Mouse (Mus musculus) heart, embryonic 16.5 days (tissue): ENCODE measurements at regions not wholly inside any gene's neighbourhood (a gene's known extent, or its start where the extent isn't known, plus 50 kb on each side); places are given as distances from the start of the nearest gene placed in this dataset.

Experiments
- ATAC-seq: fragments of 200-750 bp; cut with Nextera tagmentation; replicated peaks from 2 replicates; pipeline ENCODE4 v1.8.0; 2017; ENCODE audit warnings: moderate number of reproducible peaks; ENCODE audit not compliant: insufficient read depth, low FRiP score; ENCODE audit errors: extremely low read depth
- H3K27ac ChIP-seq: fragments of 300-500 bp; sonication (generic); 2 replicates; pipeline ENCODE4 v1.5.1; 2014; ENCODE audit warnings: mild to moderate bottlenecking, low read length, control low read depth, moderate library complexity
- H3K27me3 ChIP-seq: fragments of 300-500 bp; sonication (generic); 2 replicates; pipeline ENCODE4 v1.6.1; 2014; ENCODE audit warnings: low read length, mixed read lengths; ENCODE audit not compliant: control insufficient read depth, insufficient read depth
- H3K36me3 ChIP-seq: fragments of 300-500 bp; sonication (generic); 2 replicates; pipeline ENCODE4 v1.6.1; 2014; ENCODE audit not compliant: control insufficient read depth, insufficient read depth
- H3K4me1 ChIP-seq: fragments of 300-500 bp; sonication (generic); 2 replicates; pipeline ENCODE4 v1.6.1; 2014; ENCODE audit warnings: low read length, mixed read lengths; ENCODE audit not compliant: control insufficient read depth, insufficient read depth
- H3K4me2 ChIP-seq: fragments of 300-500 bp; sonication (generic); 2 replicates; pipeline ENCODE4 v1.6.1; 2014; ENCODE audit warnings: low read depth, mild to moderate bottlenecking, control low read depth, low read length
- H3K4me3 ChIP-seq: fragments of 300-500 bp; sonication (generic); 2 replicates; pipeline ENCODE4 v1.5.1; 2014; ENCODE audit warnings: mild to moderate bottlenecking, control low read depth, low read length
- H3K9ac ChIP-seq: fragments of 300-500 bp; sonication (generic); 2 replicates; pipeline ENCODE4 v1.6.1; 2014; ENCODE audit warnings: low read length, control low read depth
- H3K9me3 ChIP-seq: fragments of 300-500 bp; sonication (generic); replicated peaks from 2 replicates; pipeline ENCODE4 v1.6.1; 2016; ENCODE audit warnings: low read length; ENCODE audit not compliant: control insufficient read depth
- WGBS: fragments of 180-500 bp; shearing (Covaris S2); extraction: QIAGEN DNeasy Blood & Tissue Kit; methylation state at CpG from one replicate; pipeline ENCODE4 v1.1.7; 2014; 5-methylcytosine and 5-hydroxymethylcytosine counted together

DNA sequence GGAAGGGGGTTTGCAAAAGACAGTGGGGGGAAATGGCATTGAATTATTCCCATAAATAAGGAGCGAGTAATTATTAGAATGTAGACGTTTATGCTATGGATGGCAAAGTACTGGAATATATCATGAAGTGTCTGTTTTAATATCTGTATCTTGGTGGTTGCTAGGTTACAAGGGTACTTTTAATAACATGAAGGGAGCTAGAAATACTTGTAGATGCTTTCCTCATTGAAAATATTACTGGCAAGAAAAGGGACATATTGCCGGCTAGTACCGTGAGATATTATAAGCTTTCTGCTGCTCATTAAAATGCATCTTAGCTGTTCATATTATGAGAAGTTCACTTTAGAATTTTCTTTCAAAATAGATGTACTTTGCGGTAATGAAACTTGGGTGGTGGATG, 278.4 kb downstream of the Mex3b start:
- no peak overlapping the region for H3K4me2 ChIP-seq
- H3K27ac ChIP-seq, result no peak overlapping the region
- 86% methylated on average over 5 of the region's 5 CpGs for WGBS
- ATAC-seq, result no peak
- H3K27me3 ChIP-seq, result no peaks in the 10 kb centered on the region
- H3K9ac ChIP-seq, result no peak overlapping the region
- H3K9me3 ChIP-seq, result no peaks in the 10 kb centered on the region
- no peaks in the 10 kb centered on the region for H3K36me3 ChIP-seq
- no peak overlapping the region for H3K4me3 ChIP-seq
- H3K4me1 ChIP-seq, result 0 out of 2 replicates have a peak, but pooled peaks cover 2% of the 10 kb centered on the region

DNA sequence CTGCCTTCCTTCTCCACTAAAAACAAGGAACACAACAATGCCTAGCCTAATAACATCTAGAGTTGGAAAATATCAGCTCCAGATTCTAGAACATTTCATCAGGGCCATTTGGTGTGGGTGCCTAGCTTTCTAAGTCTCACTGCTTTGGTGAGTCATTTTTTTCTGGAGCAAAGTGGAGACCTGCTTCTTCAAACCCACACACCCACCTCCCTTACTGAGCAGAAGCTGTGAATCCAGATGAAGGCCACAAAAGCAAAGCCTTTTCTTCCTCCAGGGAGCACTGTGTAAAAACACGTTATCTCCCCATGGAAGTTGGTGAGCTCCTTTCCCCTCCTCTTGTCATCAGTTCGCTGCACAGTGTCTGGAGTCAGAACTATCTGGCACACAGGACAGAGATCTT, 294.1 kb downstream of the Mex3b start:
- Histone ChIP-seq H3K4me3 (no peak overlapping the region), H3K9ac (no peak overlapping the region), H3K4me2 (no peak overlapping the region), H3K27ac (no peak overlapping the region), H3K9me3 (no peaks in the 10 kb centered on the region), H3K27me3 (no peaks in the 10 kb centered on the region), H3K36me3 (no peaks in the 10 kb centered on the region), H3K4me1 (no peaks in the 10 kb centered on the region)
- WGBS, result 27% methylated on average over 2 of the region's 2 CpGs
- no peak for ATAC-seq

DNA sequence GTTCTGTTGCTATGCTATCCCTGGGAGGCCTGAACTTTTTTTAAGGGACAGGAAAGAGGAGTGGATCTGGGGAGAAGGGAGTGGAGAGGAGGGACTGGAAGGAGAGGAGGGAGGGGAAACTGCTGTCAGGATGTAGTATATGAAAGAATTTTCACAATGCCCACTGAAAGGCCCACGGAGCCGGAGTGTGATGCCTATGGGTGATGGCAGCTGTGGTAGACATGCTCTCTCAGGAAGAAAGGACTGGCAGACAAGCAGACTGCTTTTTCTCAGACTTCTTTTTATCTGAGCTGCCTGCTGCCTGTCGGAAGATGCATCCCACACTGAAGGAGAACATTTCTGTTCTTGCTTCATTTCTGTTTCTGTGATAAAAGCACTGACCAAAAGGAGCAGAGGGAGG, 295.7 kb downstream of the Mex3b start:
- H3K4me2 ChIP-seq, result no peak overlapping the region
- no peak overlapping the region for H3K27ac ChIP-seq
- H3K27me3 ChIP-seq, result no peaks in the 10 kb centered on the region
- no peaks in the 10 kb centered on the region for H3K4me1 ChIP-seq
- H3K9me3 ChIP-seq, result no peaks in the 10 kb centered on the region
- 72% methylated on average over 3 of the region's 3 CpGs for WGBS
- H3K36me3 ChIP-seq, result no peaks in the 10 kb centered on the region
- H3K4me3 ChIP-seq, result no peak overlapping the region
- H3K9ac ChIP-seq, result no peak overlapping the region
- ATAC-seq, result no peak

DNA sequence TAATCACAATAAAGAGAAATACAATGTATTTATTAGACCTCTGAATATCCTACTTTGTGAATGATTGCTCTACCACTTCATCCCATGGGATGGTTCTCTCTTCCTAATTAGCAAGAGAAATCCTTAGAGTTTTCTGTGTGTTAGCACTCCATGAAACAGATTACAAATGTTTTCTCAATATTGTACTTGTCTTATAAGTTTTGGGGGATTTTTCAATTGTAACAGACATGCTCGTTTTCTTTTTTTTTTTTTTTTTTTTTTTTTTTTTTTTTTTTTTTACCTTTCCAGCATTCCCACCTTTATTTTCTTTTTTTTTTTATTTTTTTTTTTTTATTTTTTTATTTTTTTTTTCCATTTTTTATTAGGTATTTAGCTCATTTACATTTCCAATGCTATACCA, 312.3 kb downstream of the Mex3b start:
- no peak for ATAC-seq
- Histone ChIP-seq H3K4me2 (no peak overlapping the region), H3K9me3 (no peaks in the 10 kb centered on the region), H3K9ac (no peak overlapping the region), H3K4me1 (no peaks in the 10 kb centered on the region), H3K27ac (no peak overlapping the region), H3K27me3 (no peaks in the 10 kb centered on the region), H3K36me3 (no peaks in the 10 kb centered on the region), H3K4me3 (no peak overlapping the region)
- 72% methylated on average over 1 of the region's 1 CpGs for WGBS

DNA sequence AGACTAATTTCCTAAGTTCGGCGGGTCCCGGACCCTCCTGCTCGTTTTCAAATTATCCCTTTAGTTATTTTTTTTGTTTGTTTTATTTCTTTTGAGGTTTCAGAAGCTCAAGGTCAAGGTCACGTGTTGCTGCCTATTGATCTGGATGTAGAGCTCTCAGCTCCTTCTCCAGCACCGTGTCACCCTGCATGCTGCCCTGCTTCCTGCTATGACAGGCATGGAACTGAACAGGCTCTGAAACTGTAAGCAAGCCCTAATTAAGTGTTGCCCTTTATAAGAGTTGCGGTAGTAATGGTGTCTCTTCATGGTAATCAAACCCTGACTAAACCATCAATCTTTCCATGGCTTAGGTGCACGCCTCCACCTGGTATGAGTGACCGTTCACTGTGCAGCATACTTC, 319.2 kb downstream of the Mex3b start:
- H3K27ac ChIP-seq, result no peak overlapping the region
- no peaks in the 10 kb centered on the region for H3K36me3 ChIP-seq
- no peak overlapping the region for H3K9ac ChIP-seq
- 82% methylated on average over 9 of the region's 9 CpGs for WGBS
- H3K4me2 ChIP-seq, result no peak overlapping the region
- 0 out of 2 replicates have a peak, but pooled peaks cover 4% of the 10 kb centered on the region for H3K9me3 ChIP-seq
- no peaks in the 10 kb centered on the region for H3K27me3 ChIP-seq
- no peak for ATAC-seq
- no peaks in the 10 kb centered on the region for H3K4me1 ChIP-seq
- H3K4me3 ChIP-seq, result no peak overlapping the region

DNA sequence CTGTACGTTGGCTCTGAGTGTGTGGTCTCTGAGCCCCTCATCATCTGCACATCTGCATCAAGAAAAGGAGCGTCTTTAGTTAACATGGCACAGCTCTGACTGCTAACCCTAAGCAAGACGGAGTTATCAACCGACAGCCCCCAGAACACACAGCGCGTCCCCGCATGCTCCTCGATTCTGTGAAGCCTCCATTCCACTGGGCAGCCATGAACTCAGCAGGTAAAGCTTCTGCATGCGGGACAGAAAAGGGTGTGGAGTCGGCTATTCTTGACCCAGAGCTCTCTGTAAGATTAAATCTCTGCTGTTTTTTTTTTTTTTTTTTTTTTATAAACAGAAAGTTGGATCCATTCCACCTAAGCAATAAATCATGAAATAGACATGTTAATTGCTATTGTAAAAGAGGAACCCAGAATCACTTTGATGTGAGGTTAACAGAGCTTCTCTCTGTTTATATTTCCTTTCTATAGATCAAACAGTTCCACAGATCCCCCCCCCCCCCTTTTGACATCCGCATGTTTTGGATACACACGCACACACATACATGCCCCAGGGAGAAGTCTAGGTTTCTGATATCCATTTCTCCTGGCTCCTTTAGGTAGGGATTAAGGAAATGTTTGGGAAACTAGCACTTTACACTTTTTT, 328.9 kb downstream of the Mex3b start:
- Histone ChIP-seq H3K4me3 (no peak overlapping the region), H3K4me2 (no peak overlapping the region), H3K27ac (no peak overlapping the region), H3K9me3 (peaks cover 3% of the 10 kb centered on the region), H3K9ac (no peak overlapping the region), H3K4me1 (no peaks in the 10 kb centered on the region), H3K36me3 (no peaks in the 10 kb centered on the region), H3K27me3 (no peaks in the 10 kb centered on the region)
- no peak for ATAC-seq
- 75% methylated on average over 12 of the region's 12 CpGs for WGBS

DNA sequence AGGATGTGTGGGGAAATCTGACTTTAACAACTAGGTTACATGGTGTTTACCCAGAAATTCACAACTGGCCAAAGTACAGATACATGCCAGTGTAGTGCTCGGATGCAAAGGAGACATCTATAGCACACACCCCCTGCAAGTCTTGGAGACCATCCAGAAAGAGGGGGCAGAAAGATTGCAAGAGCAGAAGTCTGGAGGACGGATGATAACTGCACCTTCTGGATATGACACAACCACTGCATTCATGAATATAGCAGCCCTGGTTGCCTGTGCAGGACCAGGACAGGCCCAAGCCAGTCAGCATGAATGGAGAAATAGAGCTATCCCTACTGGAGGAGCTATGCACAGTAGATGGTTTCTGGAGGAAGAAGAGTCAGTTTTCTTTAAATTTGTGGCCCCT, 330.4 kb downstream of the Mex3b start:
- H3K9me3 ChIP-seq, result peaks cover 2% of the 10 kb centered on the region
- H3K4me2 ChIP-seq, result no peak overlapping the region
- peaks cover 13% of the 10 kb centered on the region for H3K4me1 ChIP-seq
- no peak overlapping the region for H3K27ac ChIP-seq
- no peaks in the 10 kb centered on the region for H3K36me3 ChIP-seq
- ATAC-seq, result no peak
- H3K9ac ChIP-seq, result no peak overlapping the region
- no peak overlapping the region for H3K4me3 ChIP-seq
- H3K27me3 ChIP-seq, result no peaks in the 10 kb centered on the region
- 44% methylated on average over 2 of the region's 2 CpGs for WGBS

DNA sequence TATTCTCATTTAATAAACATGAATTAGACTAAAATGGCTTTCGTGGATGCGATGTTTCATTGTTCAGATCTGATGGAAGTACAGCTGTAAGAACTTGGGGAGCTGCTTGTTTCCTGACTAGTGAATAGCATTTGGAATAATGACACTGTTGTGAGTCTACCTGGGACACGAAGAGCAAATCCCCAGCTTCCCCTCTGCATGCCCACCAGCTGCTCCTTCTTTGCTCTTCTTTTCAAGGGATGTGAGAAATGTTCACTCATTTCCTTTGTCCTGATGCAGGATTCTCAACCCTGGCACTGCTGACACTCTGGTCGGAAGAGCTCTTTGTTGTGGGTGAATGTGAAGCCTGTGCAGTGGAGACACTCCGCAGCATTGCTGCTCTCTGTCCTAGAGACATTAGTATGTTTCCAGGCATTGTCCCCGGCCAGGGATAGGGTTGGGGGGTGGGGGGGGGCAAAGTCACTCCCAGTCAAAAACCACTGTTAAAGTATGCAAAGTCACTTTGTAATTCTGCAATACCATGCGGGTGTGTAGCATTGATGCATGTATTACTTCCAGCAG, 334.1 kb downstream of the Mex3b start:
- no peak overlapping the region for H3K9ac ChIP-seq
- H3K4me2 ChIP-seq, result peak overlapping the region; percentile 48
- H3K9me3 ChIP-seq, result no peaks in the 10 kb centered on the region
- no peak overlapping the region for H3K27ac ChIP-seq
- no peaks in the 10 kb centered on the region for H3K36me3 ChIP-seq
- WGBS, result 61% methylated on average over 7 of the region's 7 CpGs
- no peak for ATAC-seq
- no peak overlapping the region for H3K4me3 ChIP-seq
- no peaks in the 10 kb centered on the region for H3K27me3 ChIP-seq
- peaks cover 13% of the 10 kb centered on the region for H3K4me1 ChIP-seq

DNA sequence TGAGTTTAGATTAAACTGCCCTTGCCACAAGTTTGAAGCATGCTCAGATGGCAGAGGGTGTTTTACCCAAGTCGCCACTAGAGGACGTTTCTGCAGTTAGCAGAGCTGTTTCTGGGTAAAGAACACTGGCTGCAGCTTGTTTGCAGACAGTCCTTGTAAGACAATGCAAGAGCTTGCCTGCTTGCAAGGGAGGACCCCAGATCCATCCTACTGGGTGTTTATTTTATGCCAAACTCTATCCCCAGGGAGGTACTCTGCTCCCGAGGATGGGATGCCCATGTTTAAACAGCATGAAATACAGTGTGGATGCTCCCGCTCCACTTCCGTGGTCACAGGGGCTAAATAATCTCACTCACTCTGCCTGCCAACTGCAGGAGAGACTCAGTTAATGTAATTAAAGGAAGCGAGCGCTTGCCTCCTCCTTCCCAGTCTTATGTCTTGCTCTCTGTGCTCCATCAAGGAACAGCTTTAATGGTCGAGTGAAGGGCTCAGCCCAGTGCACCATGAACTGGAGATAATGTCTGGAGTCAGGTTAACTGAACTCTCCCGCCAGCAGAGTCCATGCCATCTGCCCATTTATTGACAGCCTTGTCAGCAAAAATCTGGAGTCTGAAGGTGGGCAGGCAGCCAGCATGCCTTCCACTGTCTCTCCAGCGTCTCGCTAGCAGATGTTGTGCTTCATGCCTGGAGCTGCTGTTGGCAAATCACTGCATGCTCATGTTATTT, 334.8 kb downstream of the Mex3b start:
- Histone ChIP-seq H3K27ac (peak overlapping the region; percentile 18; the same call in 1 of the 2 replicates), H3K4me2 (peak overlapping the region; percentile 48), H3K9me3 (no peaks in the 10 kb centered on the region), H3K4me3 (peak overlapping the region; percentile 6), H3K36me3 (no peaks in the 10 kb centered on the region), H3K9ac (no peak overlapping the region), H3K4me1 (peaks cover 13% of the 10 kb centered on the region), H3K27me3 (no peaks in the 10 kb centered on the region)
- ATAC-seq, result peak; percentile 37
- 10% methylated on average over 11 of the region's 11 CpGs for WGBS
